Mouse (Mus musculus): ENCODE results near the gene Gm20388. TPM values are rescaled to one million over a fixed set of nuclear protein-coding genes. Genes with fewer than 3 reads are reported as not detected.

Gene Gm20388
- polyA plus RNA-seq, 1 experiment = 28.1 TPM

GRCm38 (mm10) chr8:121899180-121900044 is 1988.8 kb downstream of the Gm20388 start:
- no peak for TF ChIP-seq CTCF (IDR thresholded peaks at IDR 0.05; ENCODE audit: low read depth, low read length)
- TF ChIP-seq EP300 (IDR thresholded peaks at IDR 0.05; ENCODE audit: insufficient read depth, low read depth, low read length) = no peak
- no peak for TF ChIP-seq POLR2A (IDR thresholded peaks at IDR 0.05; ENCODE audit: insufficient read depth, low read length)
- Histone ChIP-seq H3K9me3 (replicated peaks; ENCODE audit: control insufficient read depth, insufficient read depth, low read length, poor library complexity, severe bottlenecking) (no peaks in the 10 kb centered on the region), H3K27me3 (ENCODE audit: control insufficient read depth, insufficient read depth, low read length, poor library complexity, severe bottlenecking) (no peaks in the 10 kb centered on the region), H3K36me3 (ENCODE audit: control insufficient read depth, insufficient read depth, low read length, poor library complexity, severe bottlenecking) (peaks cover 61% of the 10 kb centered on the region), H3K4me3 (ENCODE audit: low read depth, low read length) (no peak overlapping the region), H3K4me1 (ENCODE audit: control insufficient read depth, insufficient read depth, low read length) (peaks cover 21% of the 10 kb centered on the region), H3K27ac (ENCODE audit: insufficient read depth, low read length) (peak overlapping the region; percentile 58), H3K9ac (ENCODE audit: low read depth, poor library complexity, severe bottlenecking) (peak overlapping the region; percentile 55; the same call in 1 of the 2 replicates)

GRCm38 (mm10) chr8:121901498-121902236 is 1991.0 kb downstream of the Gm20388 start:
- no peak overlapping the region for H3K9ac ChIP-seq (ENCODE audit: low read depth, poor library complexity, severe bottlenecking)
- no peak overlapping the region for H3K4me3 ChIP-seq (ENCODE audit: low read depth, low read length)
- no peaks in the 10 kb centered on the region for H3K9me3 ChIP-seq (replicated peaks; ENCODE audit: control insufficient read depth, insufficient read depth, low read length, poor library complexity, severe bottlenecking)
- no peak for TF ChIP-seq CTCF (IDR thresholded peaks at IDR 0.05; ENCODE audit: low read depth, low read length)
- no peak for TF ChIP-seq EP300 (IDR thresholded peaks at IDR 0.05; ENCODE audit: insufficient read depth, low read depth, low read length)
- TF ChIP-seq POLR2A (IDR thresholded peaks at IDR 0.05; ENCODE audit: insufficient read depth, low read length) = no peak
- no peaks in the 10 kb centered on the region for H3K27me3 ChIP-seq (ENCODE audit: control insufficient read depth, insufficient read depth, low read length, poor library complexity, severe bottlenecking)
- H3K27ac ChIP-seq (ENCODE audit: insufficient read depth, low read length) = no peak overlapping the region
- H3K36me3 ChIP-seq (ENCODE audit: control insufficient read depth, insufficient read depth, low read length, poor library complexity, severe bottlenecking) = peaks cover 42% of the 10 kb centered on the region
- H3K4me1 ChIP-seq (ENCODE audit: control insufficient read depth, insufficient read depth, low read length) = peaks cover 22% of the 10 kb centered on the region

GRCm38 (mm10) chr8:121903977-121904376 is 1993.3 kb downstream of the Gm20388 start:
- peak overlapping the region; percentile 67 for H3K9ac ChIP-seq (ENCODE audit: low read depth, poor library complexity, severe bottlenecking)
- peak overlapping the region; percentile 45; the same call in 1 of the 2 replicates for H3K4me3 ChIP-seq (ENCODE audit: low read depth, low read length)
- H3K36me3 ChIP-seq (ENCODE audit: control insufficient read depth, insufficient read depth, low read length, poor library complexity, severe bottlenecking) = peaks cover 33% of the 10 kb centered on the region
- no peak overlapping the region for H3K27ac ChIP-seq (ENCODE audit: insufficient read depth, low read length)
- H3K9me3 ChIP-seq (replicated peaks; ENCODE audit: control insufficient read depth, insufficient read depth, low read length, poor library complexity, severe bottlenecking) = no peaks in the 10 kb centered on the region
- H3K4me1 ChIP-seq (ENCODE audit: control insufficient read depth, insufficient read depth, low read length) = peaks cover 11% of the 10 kb centered on the region
- H3K27me3 ChIP-seq (ENCODE audit: control insufficient read depth, insufficient read depth, low read length, poor library complexity, severe bottlenecking) = no peaks in the 10 kb centered on the region
- TF ChIP-seq CTCF (IDR thresholded peaks at IDR 0.05; ENCODE audit: low read depth, low read length) = peak; percentile 68
- TF ChIP-seq EP300 (IDR thresholded peaks at IDR 0.05; ENCODE audit: insufficient read depth, low read depth, low read length) = no peak

- TF ChIP-seq CTCF (IDR thresholded peaks at IDR 0.05; ENCODE audit: low read depth, low read length) = no peak
- TF ChIP-seq EP300 (IDR thresholded peaks at IDR 0.05; ENCODE audit: insufficient read depth, low read depth, low read length) = no peak
- no peak for TF ChIP-seq POLR2A (IDR thresholded peaks at IDR 0.05; ENCODE audit: insufficient read depth, low read length)
- Histone ChIP-seq H3K9me3 (replicated peaks; ENCODE audit: control insufficient read depth, insufficient read depth, low read length, poor library complexity, severe bottlenecking) (no peaks in the 10 kb centered on the region), H3K4me1 (ENCODE audit: control insufficient read depth, insufficient read depth, low read length) (peaks cover 13% of the 10 kb centered on the region), H3K4me3 (ENCODE audit: low read depth, low read length) (peak overlapping the region; percentile 45), H3K27me3 (ENCODE audit: control insufficient read depth, insufficient read depth, low read length, poor library complexity, severe bottlenecking) (no peaks in the 10 kb centered on the region), H3K36me3 (ENCODE audit: control insufficient read depth, insufficient read depth, low read length, poor library complexity, severe bottlenecking) (peaks cover 33% of the 10 kb centered on the region), H3K9ac (ENCODE audit: low read depth, poor library complexity, severe bottlenecking) (peak overlapping the region; percentile 67), H3K27ac (ENCODE audit: insufficient read depth, low read length) (no peak overlapping the region)
Observed at GRCm38 (mm10) chr8:121904999-121905398, 1994.4 kb downstream of the Gm20388 start.

GRCm38 (mm10) chr8:121905420-121905819 is 1994.8 kb downstream of the Gm20388 start:
- no peaks in the 10 kb centered on the region for H3K27me3 ChIP-seq (ENCODE audit: control insufficient read depth, insufficient read depth, low read length, poor library complexity, severe bottlenecking)
- peak overlapping the region; percentile 67 for H3K9ac ChIP-seq (ENCODE audit: low read depth, poor library complexity, severe bottlenecking)
- H3K27ac ChIP-seq (ENCODE audit: insufficient read depth, low read length) = no peak overlapping the region
- TF ChIP-seq EP300 (IDR thresholded peaks at IDR 0.05; ENCODE audit: insufficient read depth, low read depth, low read length) = no peak
- no peak for TF ChIP-seq POLR2A (IDR thresholded peaks at IDR 0.05; ENCODE audit: insufficient read depth, low read length)
- TF ChIP-seq CTCF (IDR thresholded peaks at IDR 0.05; ENCODE audit: low read depth, low read length) = no peak
- H3K9me3 ChIP-seq (replicated peaks; ENCODE audit: control insufficient read depth, insufficient read depth, low read length, poor library complexity, severe bottlenecking) = no peaks in the 10 kb centered on the region
- H3K4me3 ChIP-seq (ENCODE audit: low read depth, low read length) = peak overlapping the region; percentile 80
- H3K4me1 ChIP-seq (ENCODE audit: control insufficient read depth, insufficient read depth, low read length) = peaks cover 13% of the 10 kb centered on the region
- peaks cover 32% of the 10 kb centered on the region for H3K36me3 ChIP-seq (ENCODE audit: control insufficient read depth, insufficient read depth, low read length, poor library complexity, severe bottlenecking)

All from ES-Bruce4 (cell line).